In the genomic region with DNA sequence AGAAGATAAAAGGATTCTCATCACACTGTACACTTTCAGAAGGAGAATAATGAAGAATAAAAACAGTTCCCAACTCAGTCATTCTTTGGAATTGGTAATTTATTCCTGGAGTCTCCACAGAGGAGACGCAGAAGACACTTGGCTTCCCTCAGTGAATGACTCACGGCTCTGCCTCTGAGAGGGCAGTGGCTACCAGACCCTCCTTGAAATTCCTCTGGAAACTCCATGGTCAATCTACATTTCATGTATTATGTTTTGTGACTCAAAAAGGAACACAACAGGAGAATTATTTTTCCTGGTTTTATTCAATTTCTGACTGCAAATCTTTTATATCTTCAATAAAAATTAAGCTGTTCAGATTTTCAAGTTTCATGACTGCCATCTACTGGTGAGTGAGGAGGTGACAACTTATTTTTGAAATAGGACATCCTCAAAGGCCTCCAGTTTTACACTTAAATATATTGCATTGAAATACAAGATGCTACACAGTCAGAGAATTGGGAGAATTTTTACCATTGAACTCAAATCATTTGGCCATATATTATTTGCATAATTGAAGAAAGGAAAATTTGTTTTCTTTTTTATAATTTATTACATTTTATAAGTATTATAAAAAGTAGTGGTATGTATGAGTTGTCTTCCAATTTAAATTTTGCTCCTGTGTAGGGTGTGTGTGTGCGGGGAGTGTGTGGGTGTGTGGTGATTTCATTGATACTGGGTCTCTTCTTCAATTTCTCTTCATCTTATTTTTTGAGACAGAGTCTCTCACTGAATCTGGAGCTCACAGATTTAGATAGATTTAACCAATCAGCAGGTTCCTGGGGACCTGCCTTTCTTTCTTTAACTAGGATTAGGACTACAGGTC, we compare ENCODE assay signal across 8 mouse cellular contexts.
DNase-seq lines count a peak whose midpoint lies in the region; ATAC-seq and TF ChIP-seq lines count a peak whose summit lies in the region.

No protein-coding gene starts in this region.

- DNase-seq in heart, postnatal 0 days (ENCODE audit: low spot score): peak; percentile 66
- peak; percentile 23 for DNase-seq in thymus, postnatal 0 days (ENCODE audit: low spot score)
- no peak for DNase-seq in thymus, adult 2 months
- DNase-seq in hindbrain, embryonic 14.5 days (ENCODE audit: low spot score): peak; percentile 84
- DNase-seq in telencephalon, adult 2 months (ENCODE audit: low read depth, low spot score): peak; percentile 44
- no peak for DNase-seq in heart, postnatal 36 days

- TF ChIP-seq EP300 in heart, postnatal 0 days (IDR thresholded peaks at IDR 0.05; ENCODE audit: low read depth): no peak

- no peaks in the 10 kb centered on the region for H3K36me3 ChIP-seq in heart, postnatal 0 days (replicated peaks; ENCODE audit: control insufficient read depth, insufficient read depth, low read length)
- no peaks in the 10 kb centered on the region for H3K36me3 ChIP-seq in heart, embryonic 11.5 days (ENCODE audit: control insufficient read depth, insufficient read depth, low read length)
- no peaks in the 10 kb centered on the region for H3K36me3 ChIP-seq in thymus, adult 2 months (ENCODE audit: control insufficient read depth, insufficient read depth, low read length)
- no peaks in the 10 kb centered on the region for H3K36me3 ChIP-seq in hindbrain, embryonic 14.5 days (replicated peaks; ENCODE audit: control insufficient read depth, insufficient read depth)

- ATAC-seq in heart, postnatal 0 days (ENCODE audit: insufficient read depth, low read depth): no peak
- no peak for ATAC-seq in heart, embryonic 11.5 days (replicated peaks; ENCODE audit: insufficient number of reproducible peaks, low FRiP score, low TSS enrichment)
- ATAC-seq in hindbrain, embryonic 14.5 days (ENCODE audit: low FRiP score): peak; percentile 68; the same call in 1 of the 2 replicates
- ATAC-seq in megakaryocyte, adult 5-6 weeks (ENCODE audit: poor library complexity, severe bottlenecking): no peak

- peak; percentile 49 for TF ChIP-seq CTCF in heart, postnatal 0 days (IDR thresholded peaks at IDR 0.05; ENCODE audit: low read depth)
- TF ChIP-seq CTCF in thymus, adult 2 months (IDR thresholded peaks at IDR 0.05; ENCODE audit: borderline replicate concordance, control insufficient read depth, extremely low read depth, insufficient read depth, low read length, poor library complexity): no peak

- H3K9ac ChIP-seq in heart, postnatal 0 days (replicated peaks; ENCODE audit: low read depth, low read length): no peak overlapping the region
- H3K9ac ChIP-seq in heart, embryonic 11.5 days (ENCODE audit: low read depth, low read length): no peak overlapping the region
- no peak overlapping the region for H3K9ac ChIP-seq in hindbrain, embryonic 14.5 days

- H3K4me3 ChIP-seq in heart, postnatal 0 days (ENCODE audit: low read depth, low read length): no peak overlapping the region
- no peak overlapping the region for H3K4me3 ChIP-seq in heart, embryonic 11.5 days (ENCODE audit: low read depth, low read length)
- no peak overlapping the region for H3K4me3 ChIP-seq in thymus, adult 2 months (ENCODE audit: control insufficient read depth, insufficient read depth, low read length)
- H3K4me3 ChIP-seq in hindbrain, embryonic 14.5 days (replicated peaks; ENCODE audit: low read length): no peak overlapping the region

- H3K4me1 ChIP-seq in heart, postnatal 0 days (ENCODE audit: control insufficient read depth, insufficient read depth): no peaks in the 10 kb centered on the region
- H3K4me1 ChIP-seq in heart, embryonic 11.5 days (ENCODE audit: control insufficient read depth, insufficient read depth, low read length): peaks cover 13% of the 10 kb centered on the region
- no peaks in the 10 kb centered on the region for H3K4me1 ChIP-seq in thymus, adult 2 months (replicated peaks; ENCODE audit: control insufficient read depth, insufficient read depth, low read length)
- 0 out of 2 replicates have a peak, but pooled peaks cover 3% of the 10 kb centered on the region for H3K4me1 ChIP-seq in hindbrain, embryonic 14.5 days (replicated peaks; ENCODE audit: control insufficient read depth, insufficient read depth, low read length)

- H3K27me3 ChIP-seq in heart, postnatal 0 days (ENCODE audit: control insufficient read depth, insufficient read depth, low read length): no peaks in the 10 kb centered on the region
- H3K27me3 ChIP-seq in heart, embryonic 11.5 days (ENCODE audit: control insufficient read depth, insufficient read depth, low read length): no peaks in the 10 kb centered on the region
- H3K27me3 ChIP-seq in thymus, adult 2 months (ENCODE audit: control insufficient read depth, insufficient read depth, low read length): no peaks in the 10 kb centered on the region
- no peaks in the 10 kb centered on the region for H3K27me3 ChIP-seq in hindbrain, embryonic 14.5 days (ENCODE audit: control insufficient read depth, insufficient read depth, low read length)

- 57% methylated on average over 3 of the region's 3 CpGs for WGBS in heart, postnatal 0 days
- 56% methylated on average over 3 of the region's 3 CpGs for WGBS in heart, embryonic 11.5 days (ENCODE audit: insufficient replicate concordance)
- WGBS in thymus, adult 2 months: 91% methylated on average over 3 of the region's 3 CpGs
- 41% methylated on average over 3 of the region's 3 CpGs for WGBS in hindbrain, embryonic 14.5 days

- H3K27ac ChIP-seq in heart, postnatal 0 days (ENCODE audit: low read depth): no peak overlapping the region
- H3K27ac ChIP-seq in heart, embryonic 11.5 days (ENCODE audit: low read depth, low read length): no peak overlapping the region
- no peak overlapping the region for H3K27ac ChIP-seq in thymus, adult 2 months (ENCODE audit: control insufficient read depth, insufficient read depth, low read length)
- no peak overlapping the region for H3K27ac ChIP-seq in hindbrain, embryonic 14.5 days

- H3K9me3 ChIP-seq in heart, postnatal 0 days (replicated peaks; ENCODE audit: control insufficient read depth, low read length): no peaks in the 10 kb centered on the region
- H3K9me3 ChIP-seq in heart, embryonic 11.5 days (replicated peaks; ENCODE audit: control insufficient read depth, low read length): no peaks in the 10 kb centered on the region
- H3K9me3 ChIP-seq in hindbrain, embryonic 14.5 days (ENCODE audit: control insufficient read depth, low read length): no peaks in the 10 kb centered on the region

- H3K4me2 ChIP-seq in heart, postnatal 0 days (ENCODE audit: low read depth, low read length): no peak overlapping the region
- H3K4me2 ChIP-seq in heart, embryonic 11.5 days: no peak overlapping the region
- no peak overlapping the region for H3K4me2 ChIP-seq in hindbrain, embryonic 14.5 days (replicated peaks)

- intact Hi-C loops in heart, postnatal 36 days (cut with DNase I): no loop called here

- TF ChIP-seq POLR2A in thymus, adult 2 months (IDR thresholded peaks at IDR 0.05; ENCODE audit: control insufficient read depth, extremely low read depth, insufficient read depth, low read length, poor library complexity): no peak

Comparison
In these comparisons a context has a peak if more than half of its experiments do, and no peak if none do; other contexts are left out.
1. DNase-seq: peak in heart, postnatal 0 days (single experiment), thymus, postnatal 0 days (single experiment), hindbrain, embryonic 14.5 days (single experiment) and telencephalon, adult 2 months (single experiment); none in thymus, adult 2 months (single experiment) and heart, postnatal 36 days (0 of 2).